Comparison of ENCODE assay signal across 9 mouse cellular contexts in genomic region chr17:23770896-23771283, GRCm38 (mm10). TPM values are rescaled to one million over a fixed set of nuclear protein-coding genes. Genes with fewer than 3 reads are reported as not detected.
DNase-seq lines count a peak whose midpoint lies in the region; ATAC-seq and TF ChIP-seq lines count a peak whose summit lies in the region.
"Had no signal": no experiment of that assay in that cellular context is flagged by ENCODE, and none has a peak within 500 bp of the region (broad histone marks: within the 10 kb centered on the region; RNA-seq: fewer than 3 reads in every experiment).

No protein-coding gene starts in this region.

- peaks cover 8% of the 10 kb centered on the region for H3K4me1 ChIP-seq in heart, embryonic 12.5 days (replicated peaks)
- peaks cover 12% of the 10 kb centered on the region for H3K4me1 ChIP-seq in E14TG2a.4 (replicated peaks; ENCODE audit: low read depth, low read length)
- H3K4me1 ChIP-seq in embryonic facial prominence, embryonic 13.5 days: peaks cover 8% of the 10 kb centered on the region
- peaks cover 7% of the 10 kb centered on the region for H3K4me1 ChIP-seq in limb, embryonic 12.5 days (replicated peaks)
- peaks cover 5% of the 10 kb centered on the region for H3K4me1 ChIP-seq in midbrain, postnatal 0 days (ENCODE audit: insufficient read depth, low read length)

- intact Hi-C loops in heart, postnatal 10 days (cut with DNase I): loop anchor here (2.0 kb wide), 1 partner anchor 58 kb away; the partner anchor contains the start of gene Elob

- no peaks in the 10 kb centered on the region for H3K27me3 ChIP-seq in heart, embryonic 12.5 days (replicated peaks)
- peaks cover 10% of the 10 kb centered on the region for H3K27me3 ChIP-seq in E14TG2a.4 (ENCODE audit: insufficient read depth, low read length)
- H3K27me3 ChIP-seq in embryonic facial prominence, embryonic 13.5 days: no peaks in the 10 kb centered on the region
- no peaks in the 10 kb centered on the region for H3K27me3 ChIP-seq in limb, embryonic 12.5 days
- H3K27me3 ChIP-seq in midbrain, postnatal 0 days (ENCODE audit: insufficient read depth, low read length): no peaks in the 10 kb centered on the region

- H3K4me2 ChIP-seq in heart, embryonic 12.5 days: peak overlapping the region; percentile 80
- peak overlapping the region; percentile 80 for H3K4me2 ChIP-seq in embryonic facial prominence, embryonic 13.5 days
- peak overlapping the region; percentile 66 for H3K4me2 ChIP-seq in limb, embryonic 12.5 days
- peak overlapping the region; percentile 65 for H3K4me2 ChIP-seq in midbrain, postnatal 0 days (ENCODE audit: low read depth, low read length, poor library complexity, severe bottlenecking)

- H3K9me3 ChIP-seq in heart, embryonic 12.5 days (replicated peaks): no peaks in the 10 kb centered on the region
- no peaks in the 10 kb centered on the region for H3K9me3 ChIP-seq in E14TG2a.4 (ENCODE audit: low read length)
- H3K9me3 ChIP-seq in embryonic facial prominence, embryonic 13.5 days: no peaks in the 10 kb centered on the region
- H3K9me3 ChIP-seq in limb, embryonic 12.5 days: no peaks in the 10 kb centered on the region
- H3K9me3 ChIP-seq in midbrain, postnatal 0 days (ENCODE audit: low read length): no peaks in the 10 kb centered on the region

- peak; percentile 65 for ATAC-seq in heart, embryonic 12.5 days (ENCODE audit: insufficient number of reproducible peaks, low FRiP score)
- ATAC-seq in embryonic facial prominence, embryonic 13.5 days (ENCODE audit: insufficient number of reproducible peaks, insufficient read depth, low FRiP score, low TSS enrichment, low read depth): no peak
- no peak for ATAC-seq in limb, embryonic 12.5 days (ENCODE audit: insufficient number of reproducible peaks, insufficient read depth, low FRiP score, low TSS enrichment, low read depth)
- ATAC-seq in midbrain, postnatal 0 days (ENCODE audit: low FRiP score): no peak; the same call in 1 of the 2 replicates

- TF ChIP-seq CTCF in E14TG2a.4 (conservative IDR thresholded peaks at IDR 0.05; ENCODE audit: low read length): no peak
- TF ChIP-seq CTCF in midbrain, postnatal 0 days (IDR thresholded peaks at IDR 0.05): no peak

- peak overlapping the region; percentile 93 for H3K9ac ChIP-seq in heart, embryonic 12.5 days
- H3K9ac ChIP-seq in embryonic facial prominence, embryonic 13.5 days: peak overlapping the region; percentile 94
- H3K9ac ChIP-seq in limb, embryonic 12.5 days (replicated peaks): peak overlapping the region; percentile 96
- H3K9ac ChIP-seq in midbrain, postnatal 0 days (replicated peaks; ENCODE audit: low read length, poor library complexity, severe bottlenecking): peak overlapping the region; percentile 98

- peak overlapping the region; percentile 82 for H3K27ac ChIP-seq in heart, embryonic 12.5 days (ENCODE audit: poor library complexity, severe bottlenecking)
- H3K27ac ChIP-seq in embryonic facial prominence, embryonic 13.5 days: peak overlapping the region; percentile 83
- peak overlapping the region; percentile 84 for H3K27ac ChIP-seq in limb, embryonic 12.5 days
- H3K27ac ChIP-seq in midbrain, postnatal 0 days (ENCODE audit: low read depth, low read length): peak overlapping the region; percentile 93

- DNase-seq in heart, postnatal 10 days: no peak
- no peak for DNase-seq in midbrain, postnatal 0 days (ENCODE audit: low spot score)
- DNase-seq in adrenal gland, postnatal 4 days (ENCODE audit: low spot score in 2 of 2): no peak
- DNase-seq in left cerebral cortex, adult 11 months (ENCODE audit: low spot score): no peak

- peaks cover 15% of the 10 kb centered on the region for H3K36me3 ChIP-seq in heart, embryonic 12.5 days
- 0 out of 2 replicates have a peak, but pooled peaks cover 5% of the 10 kb centered on the region for H3K36me3 ChIP-seq in E14TG2a.4 (ENCODE audit: insufficient read depth, low read length)
- peaks cover 15% of the 10 kb centered on the region for H3K36me3 ChIP-seq in embryonic facial prominence, embryonic 13.5 days
- H3K36me3 ChIP-seq in limb, embryonic 12.5 days: peaks cover 12% of the 10 kb centered on the region
- H3K36me3 ChIP-seq in midbrain, postnatal 0 days (ENCODE audit: insufficient read depth, low read length): no peaks in the 10 kb centered on the region

- WGBS in heart, embryonic 12.5 days: under 1% methylated on average over 19 of the region's 19 CpGs
- 1% methylated on average over 19 of the region's 19 CpGs for WGBS in embryonic facial prominence, embryonic 13.5 days
- WGBS in limb, embryonic 12.5 days: 1% methylated on average over 19 of the region's 19 CpGs
- WGBS in midbrain, postnatal 0 days: under 1% methylated on average over 19 of the region's 19 CpGs

- H3K4me3 ChIP-seq in heart, embryonic 12.5 days: peak overlapping the region; percentile 87
- H3K4me3 ChIP-seq in E14TG2a.4 (replicated peaks; ENCODE audit: low read length): peak overlapping the region; percentile 88
- H3K4me3 ChIP-seq in embryonic facial prominence, embryonic 13.5 days: peak overlapping the region; percentile 90
- H3K4me3 ChIP-seq in limb, embryonic 12.5 days (replicated peaks): peak overlapping the region; percentile 83
- H3K4me3 ChIP-seq in midbrain, postnatal 0 days (ENCODE audit: low read depth, low read length): peak overlapping the region; percentile 65

RNA-seq across cellular contexts. Expression of gene Flywch1, which starts 0.5 kb away (rescaled TPM):
- polyA plus RNA-seq in heart, embryonic 12.5 days (2016; fragmentation: Nextera tagmentation; extraction: Ambion mirVana): 64.1 and 67.5 TPM in 2 replicates
- 10 to 100 TPM; 31.2 to 32.1 TPM for total RNA-seq in heart, postnatal 10 days (2021)
- polyA plus RNA-seq in embryonic facial prominence, embryonic 13.5 days (2015; fragmentation: Nextera tagmentation; extraction: Ambion mirVana): 90.2 and 95.6 TPM in 2 replicates
- 136 and 140 TPM in 2 replicates for polyA plus RNA-seq in limb, embryonic 12.5 days (2016; fragmentation: Nextera tagmentation; extraction: Ambion mirVana)
- 248 and 253 TPM in 2 replicates for total RNA-seq in midbrain, postnatal 0 days (2014; rRNA removed)
- 188 TPM in 2 replicates for polyA plus RNA-seq in midbrain, postnatal 0 days (2015; fragmentation: Nextera tagmentation; extraction: Ambion mirVana)
- total RNA-seq in adrenal gland, postnatal 4 days (2021): 10 to 100 TPM; 60.9 to 62.4 TPM

RNA-seq across cellular contexts. Expression of gene Flywch2, which starts 15.0 kb away (rescaled TPM):
- polyA plus RNA-seq in heart, embryonic 12.5 days (2016; fragmentation: Nextera tagmentation; extraction: Ambion mirVana): 6.9 and 7.3 TPM in 2 replicates
- total RNA-seq in heart, postnatal 10 days (2021): 1 to 10 TPM; 2.3 to 2.4 TPM
- polyA plus RNA-seq in embryonic facial prominence, embryonic 13.5 days (2015; fragmentation: Nextera tagmentation; extraction: Ambion mirVana): 54.1 and 65.1 TPM in 2 replicates
- polyA plus RNA-seq in limb, embryonic 12.5 days (2016; fragmentation: Nextera tagmentation; extraction: Ambion mirVana): 71.0 and 76.7 TPM in 2 replicates
- total RNA-seq in midbrain, postnatal 0 days (2014; rRNA removed): 94.8 and 96.5 TPM in 2 replicates
- polyA plus RNA-seq in midbrain, postnatal 0 days (2015; fragmentation: Nextera tagmentation; extraction: Ambion mirVana): 128 and 133 TPM in 2 replicates
- total RNA-seq in adrenal gland, postnatal 4 days (2021): 10 to 100 TPM; 14.0 to 14.4 TPM
- total RNA-seq: neutrophil, adult 5-6 weeks had no signal

RNA-seq across cellular contexts. Expression of gene Srrm2, which starts 19.4 kb away (rescaled TPM):
- polyA plus RNA-seq in heart, embryonic 12.5 days (2016; fragmentation: Nextera tagmentation; extraction: Ambion mirVana): 399 TPM in 2 replicates
- 100 to 1,000 TPM; 230 to 231 TPM for total RNA-seq in heart, postnatal 10 days (2021)
- 616 and 642 TPM in 2 replicates for polyA plus RNA-seq in embryonic facial prominence, embryonic 13.5 days (2015; fragmentation: Nextera tagmentation; extraction: Ambion mirVana)
- 639 and 703 TPM in 2 replicates for polyA plus RNA-seq in limb, embryonic 12.5 days (2016; fragmentation: Nextera tagmentation; extraction: Ambion mirVana)
- 162 and 196 TPM in 2 replicates for total RNA-seq in midbrain, postnatal 0 days (2014; rRNA removed)
- 351 and 443 TPM in 2 replicates for polyA plus RNA-seq in midbrain, postnatal 0 days (2015; fragmentation: Nextera tagmentation; extraction: Ambion mirVana)
- 100 to 1,000 TPM; 855 to 927 TPM for total RNA-seq in adrenal gland, postnatal 4 days (2021)

RNA-seq across cellular contexts. Expression of gene Kremen2, which starts 25.3 kb away (rescaled TPM):
- 0.17 and 0.33 TPM in 2 replicates for polyA plus RNA-seq in heart, embryonic 12.5 days (2016; fragmentation: Nextera tagmentation; extraction: Ambion mirVana)
- not detected for total RNA-seq in heart, postnatal 10 days (2021)
- polyA plus RNA-seq in embryonic facial prominence, embryonic 13.5 days (2015; fragmentation: Nextera tagmentation; extraction: Ambion mirVana): 31.7 and 42.3 TPM in 2 replicates
- 30.0 and 34.8 TPM in 2 replicates for polyA plus RNA-seq in limb, embryonic 12.5 days (2016; fragmentation: Nextera tagmentation; extraction: Ambion mirVana)
- total RNA-seq in midbrain, postnatal 0 days (2014; rRNA removed): 0.38 and 2.5 TPM in 2 replicates
- polyA plus RNA-seq in midbrain, postnatal 0 days (2015; fragmentation: Nextera tagmentation; extraction: Ambion mirVana): 1.3 TPM in 2 replicates
- under 1 TPM in 1 of 2 experiments, not detected in 1; 0.14 TPM for total RNA-seq in adrenal gland, postnatal 4 days (2021)

RNA-seq across cellular contexts. Expression of gene Paqr4, which starts 30.2 kb away (rescaled TPM):
- 10.3 and 11.2 TPM in 2 replicates for polyA plus RNA-seq in heart, embryonic 12.5 days (2016; fragmentation: Nextera tagmentation; extraction: Ambion mirVana)
- total RNA-seq in heart, postnatal 10 days (2021): 10 to 100 TPM; 17.5 to 22.0 TPM
- polyA plus RNA-seq in embryonic facial prominence, embryonic 13.5 days (2015; fragmentation: Nextera tagmentation; extraction: Ambion mirVana): 12.4 and 12.5 TPM in 2 replicates
- 11.6 and 13.6 TPM in 2 replicates for polyA plus RNA-seq in limb, embryonic 12.5 days (2016; fragmentation: Nextera tagmentation; extraction: Ambion mirVana)
- 83.6 and 103 TPM in 2 replicates for total RNA-seq in midbrain, postnatal 0 days (2014; rRNA removed)
- 66.0 and 73.8 TPM in 2 replicates for polyA plus RNA-seq in midbrain, postnatal 0 days (2015; fragmentation: Nextera tagmentation; extraction: Ambion mirVana)
- 10 to 100 TPM; 13.8 to 14.6 TPM for total RNA-seq in adrenal gland, postnatal 4 days (2021)
